Mouse (Mus musculus) liver, postnatal 0 days (tissue): ENCODE results near the gene Gm21767. TPM values are rescaled to one million over a fixed set of nuclear protein-coding genes. Genes with fewer than 3 reads are reported as not detected.
"Not testable (repeated sequence)": the region's sequence is repeated elsewhere in the genome, so short reads cannot be mapped to it uniquely, and the experiment has no call there.

Source experiments
- ATAC-seq: fragments of 200-750 bp; cut with Nextera tagmentation; 2 replicates; pipeline ENCODE4 v1.8.0; 2017; ENCODE audit warnings: mild to moderate bottlenecking, moderate library complexity
- DNase-seq: peaks from one replicate; pipeline ENCODE4 v3.0.0-alpha.2; 2016
- H3K27ac ChIP-seq: fragments of 300-500 bp; sonication (generic); 2 replicates; pipeline ENCODE4 v1.5.1; 2014; ENCODE audit warnings: antibody characterized with exemption, moderate library complexity, mild to moderate bottlenecking, low read depth
- H3K27me3 ChIP-seq: fragments of 300-500 bp; sonication (generic); 2 replicates; pipeline ENCODE4 v1.6.1; 2014; ENCODE audit warnings: low read length, control low read depth, mixed read lengths; ENCODE audit not compliant: insufficient read depth
- H3K36me3 ChIP-seq: fragments of 300-500 bp; sonication (generic); replicated peaks from 2 replicates; pipeline ENCODE4 v1.6.1; 2014; ENCODE audit warnings: mild to moderate bottlenecking, control low read depth, low read length, moderate library complexity, mixed read lengths; ENCODE audit not compliant: insufficient read depth
- H3K4me1 ChIP-seq: fragments of 300-500 bp; sonication (generic); 2 replicates; pipeline ENCODE4 v1.6.1; 2014; ENCODE audit warnings: antibody characterized with exemption, mild to moderate bottlenecking, control low read depth; ENCODE audit not compliant: insufficient read depth
- H3K4me2 ChIP-seq: fragments of 300-500 bp; sonication (generic); 2 replicates; pipeline ENCODE4 v1.6.1; 2014; ENCODE audit warnings: low read depth, mild to moderate bottlenecking, low read length, moderate library complexity, mixed read lengths
- H3K4me3 ChIP-seq: fragments of 300-500 bp; sonication (generic); 2 replicates; pipeline ENCODE4 v1.5.1; 2014; ENCODE audit warnings: low read depth, low read length
- H3K9ac ChIP-seq: fragments of 300-500 bp; sonication (generic); replicated peaks from 2 replicates; pipeline ENCODE4 v1.6.1; 2014; ENCODE audit warnings: mild to moderate bottlenecking, moderate library complexity
- H3K9me3 ChIP-seq: fragments of 300-500 bp; sonication (generic); 2 replicates; pipeline ENCODE4 v1.6.1; 2016; ENCODE audit warnings: mild to moderate bottlenecking, control low read depth, low read length, mixed read lengths
- WGBS: fragments of 180-500 bp; shearing (Covaris S2); extraction: QIAGEN DNeasy Blood & Tissue Kit; methylation state at CpG from one replicate; pipeline ENCODE4 v1.1.7; 2014; ENCODE audit not compliant: insufficient replicate concordance; 5-methylcytosine and 5-hydroxymethylcytosine counted together
- polyA plus RNA-seq: library from polyadenylated mRNA; unstranded; fragments of >200 nt; fragmentation: Nextera tagmentation; extraction: Ambion mirVana; gene quantifications from 2 replicates; pipeline ENCODE4 v1.2.1, GENCODE M21; 2015

The Gm21767 gene
- polyA plus RNA-seq, result not detected in 2 replicates

DNA sequence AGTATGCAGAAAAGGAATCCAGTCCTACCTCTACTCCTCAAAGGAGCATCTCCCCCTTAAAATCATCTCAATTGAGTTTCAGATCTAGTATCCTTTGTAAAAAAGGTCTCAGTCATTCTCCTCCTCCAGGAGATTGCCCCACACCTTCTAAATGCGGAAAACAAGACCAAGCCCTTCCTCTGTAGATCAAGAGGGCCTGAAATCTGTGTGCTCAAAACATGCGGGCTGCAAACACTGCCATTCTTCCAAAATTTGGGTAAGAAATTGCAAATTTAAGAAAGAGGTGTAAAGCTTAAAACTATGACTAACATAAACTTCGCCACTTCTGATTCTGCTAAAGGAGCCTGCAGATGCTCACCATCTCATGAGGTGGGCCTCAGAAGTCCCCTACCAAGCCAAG, at the start of gene Gm21767:
TSS of gene Gm21767 (plus strand) at position 301 of the 400 bp plus-strand sequence.
- not testable (repeated sequence) for H3K36me3 ChIP-seq, H3K4me3 ChIP-seq, ATAC-seq, H3K27me3 ChIP-seq, H3K9me3 ChIP-seq, DNase-seq, H3K9ac ChIP-seq, H3K4me1 ChIP-seq, H3K27ac ChIP-seq, H3K4me2 ChIP-seq
- WGBS, result no CpG with 5 or more reads among the region's 3 CpGs
